Comparison of ENCODE assay signal across 9 mouse cellular contexts in genomic region chr2:125189197-125189596, GRCm38 (mm10). TPM values are rescaled to one million over a fixed set of nuclear protein-coding genes. Genes with fewer than 3 reads are reported as not detected.
DNase-seq lines count a peak whose midpoint lies in the region; ATAC-seq lines count a peak whose summit lies in the region.
"Had no signal": no experiment of that assay in that cellular context is flagged by ENCODE, and none has a peak within 500 bp of the region (broad histone marks: within the 10 kb centered on the region; RNA-seq: fewer than 3 reads in every experiment).

No protein-coding gene starts in this region.

- ATAC-seq in erythroblast, adult 5-6 weeks (replicated peaks; ENCODE audit: low FRiP score, poor library complexity, severe bottlenecking), result peak; percentile 65; the same call in 1 of the 2 replicates

- DNase-seq in urinary bladder, adult 18-20 months (ENCODE audit: low spot score in 2 of 2), result peak; percentile 7 to 26
- no peak for DNase-seq in urinary bladder, adult 2 months (ENCODE audit: low spot score)
- peak; percentile 87 for DNase-seq in brain, adult 2 months (ENCODE audit: low read depth, low spot score)
- peak; percentile 31 for DNase-seq in hindlimb bud, embryonic 11.5 days (ENCODE audit: extremely low spot score, low read depth, low spot score)
- peak; percentile 12 to 15 for DNase-seq in left cerebral cortex, adult 8-10 months (ENCODE audit: low spot score in 2 of 2)
- DNase-seq in natural killer cell, adult 2 months (ENCODE audit: low spot score in 2 of 2), result peak; percentile 10 to 28
- DNase-seq in thymus, adult 18-20 months, result peak; percentile 2 to 13

RNA-seq across cellular contexts. Expression of gene Slc12a1, which starts 36.9 kb away (rescaled TPM):
- polyA plus RNA-seq in urinary bladder, adult 2 months (2012; rRNA removed), result not detected in 2 replicates
- total RNA-seq in erythroblast, adult 5-6 weeks (2015; ENCODE audit: low replicate concordance), result not detected in 2 replicates
- not detected in 2 replicates for total RNA-seq in erythroblast, adult 5-6 weeks (2017; ENCODE audit: low replicate concordance)
- total RNA-seq in left cerebral cortex, adult 8-10 months (2022), result under 1 TPM in 2 of 4 experiments, not detected in 2; 0.07 to 0.16 TPM
- polyA plus RNA-seq: heart, embryonic 15.5 days had no signal

RNA-seq across cellular contexts. Expression of gene Ctxn2, which starts 52.7 kb away (rescaled TPM):
- not detected in 2 replicates for polyA plus RNA-seq in urinary bladder, adult 2 months (2012; rRNA removed)
- total RNA-seq in erythroblast, adult 5-6 weeks (2015; ENCODE audit: low replicate concordance), result not detected in 2 replicates
- not detected in 2 replicates for total RNA-seq in erythroblast, adult 5-6 weeks (2017; ENCODE audit: low replicate concordance)
- 10 to 100 TPM; 10.6 to 13.0 (median 12.6) TPM for total RNA-seq in left cerebral cortex, adult 8-10 months (2022)
- polyA plus RNA-seq: heart, embryonic 15.5 days had no signal

RNA-seq across cellular contexts. Expression of gene Dut, which starts 57.8 kb away (rescaled TPM):
- polyA plus RNA-seq in urinary bladder, adult 2 months (2012; rRNA removed), result 17.9 and 22.2 TPM in 2 replicates
- total RNA-seq in erythroblast, adult 5-6 weeks (2015; ENCODE audit: low replicate concordance), result 37.2 and 67.4 TPM in 2 replicates
- total RNA-seq in erythroblast, adult 5-6 weeks (2017; ENCODE audit: low replicate concordance), result 39.2 and 80.6 TPM in 2 replicates
- total RNA-seq in left cerebral cortex, adult 8-10 months (2022), result 10 to 100 TPM; 21.4 to 27.2 (median 24.6) TPM

Comparison
In these comparisons a context has a peak if more than half of its experiments do, and no peak if none do; other contexts are left out.
1. RNA of gene Ctxn2, which starts 52.7 kb away (total RNA-seq): 10.6 to 13.0 TPM in left cerebral cortex, adult 8-10 months; not detected in erythroblast, adult 5-6 weeks; every median in the first group is over 10 times any median in the second.